Mouse (Mus musculus): ENCODE data around the gene Osbp2. TPM values are rescaled to one million over a fixed set of nuclear protein-coding genes. Genes with fewer than 3 reads are reported as not detected.

Osbp2 gene
- polyA plus RNA-seq, 1 experiment from 2014 or later: 0.25 TPM

- Histone ChIP-seq H3K36me3 (ENCODE audit: control insufficient read depth, insufficient read depth, low read length) (peaks cover 32% of the 10 kb centered on the region), H3K27ac (ENCODE audit: low read length) (no peak overlapping the region), H3K9ac (ENCODE audit: low read length) (no peak overlapping the region), H3K4me1 (ENCODE audit: control insufficient read depth, insufficient read depth, low read length) (no peaks in the 10 kb centered on the region), H3K9me3 (replicated peaks; ENCODE audit: control insufficient read depth, low read length) (no peaks in the 10 kb centered on the region), H3K27me3 (ENCODE audit: control insufficient read depth, insufficient read depth, low read length) (no peaks in the 10 kb centered on the region), H3K4me3 (replicated peaks; ENCODE audit: low read length) (no peak overlapping the region), H3K4me2 (ENCODE audit: low read depth, low read length) (no peak overlapping the region)
- WGBS: 73% methylated on average over 6 of the region's 6 CpGs
- no peak for ATAC-seq (ENCODE audit: insufficient read depth, low FRiP score)
These were observed 186.5 kb downstream of the Osbp2 start for GRCm38 (mm10) chr11:3677204-3677603.

- Histone ChIP-seq H3K9me3 (replicated peaks; ENCODE audit: control insufficient read depth, low read length) (no peaks in the 10 kb centered on the region), H3K9ac (ENCODE audit: low read length) (no peak overlapping the region), H3K27me3 (ENCODE audit: control insufficient read depth, insufficient read depth, low read length) (no peaks in the 10 kb centered on the region), H3K4me1 (ENCODE audit: control insufficient read depth, insufficient read depth, low read length) (no peaks in the 10 kb centered on the region), H3K4me2 (ENCODE audit: low read depth, low read length) (no peak overlapping the region), H3K27ac (ENCODE audit: low read length) (no peak overlapping the region), H3K36me3 (ENCODE audit: control insufficient read depth, insufficient read depth, low read length) (peaks cover 36% of the 10 kb centered on the region), H3K4me3 (replicated peaks; ENCODE audit: low read length) (no peak overlapping the region)
- ATAC-seq (ENCODE audit: insufficient read depth, low FRiP score): no peak
- WGBS: 87% methylated on average over 5 of the region's 5 CpGs
These were observed 187.3 kb downstream of the Osbp2 start for GRCm38 (mm10) chr11:3676423-3676822.

GRCm38 (mm10) chr11:3674545-3674944, 189.2 kb downstream of the Osbp2 start:
- Histone ChIP-seq H3K27ac (ENCODE audit: low read length) (no peak overlapping the region), H3K4me1 (ENCODE audit: control insufficient read depth, insufficient read depth, low read length) (no peaks in the 10 kb centered on the region), H3K9me3 (replicated peaks; ENCODE audit: control insufficient read depth, low read length) (no peaks in the 10 kb centered on the region), H3K36me3 (ENCODE audit: control insufficient read depth, insufficient read depth, low read length) (peaks cover 27% of the 10 kb centered on the region), H3K4me3 (replicated peaks; ENCODE audit: low read length) (no peak overlapping the region), H3K9ac (ENCODE audit: low read length) (no peak overlapping the region), H3K27me3 (ENCODE audit: control insufficient read depth, insufficient read depth, low read length) (no peaks in the 10 kb centered on the region), H3K4me2 (ENCODE audit: low read depth, low read length) (no peak overlapping the region)
- ATAC-seq (ENCODE audit: insufficient read depth, low FRiP score): no peak
- 82% methylated on average over 4 of the region's 4 CpGs for WGBS

GRCm38 (mm10) chr11:3671000-3671628, 192.6 kb downstream of the Osbp2 start:
- ATAC-seq (ENCODE audit: insufficient read depth, low FRiP score): no peak
- Histone ChIP-seq H3K4me3 (replicated peaks; ENCODE audit: low read length) (no peak overlapping the region), H3K27me3 (ENCODE audit: control insufficient read depth, insufficient read depth, low read length) (no peaks in the 10 kb centered on the region), H3K4me1 (ENCODE audit: control insufficient read depth, insufficient read depth, low read length) (no peaks in the 10 kb centered on the region), H3K9ac (ENCODE audit: low read length) (no peak overlapping the region), H3K4me2 (ENCODE audit: low read depth, low read length) (no peak overlapping the region), H3K27ac (ENCODE audit: low read length) (no peak overlapping the region), H3K36me3 (ENCODE audit: control insufficient read depth, insufficient read depth, low read length) (peaks cover 13% of the 10 kb centered on the region), H3K9me3 (replicated peaks; ENCODE audit: control insufficient read depth, low read length) (no peaks in the 10 kb centered on the region)
- 92% methylated on average over 1 of the region's 1 CpGs for WGBS

- no peak overlapping the region for H3K9ac ChIP-seq (ENCODE audit: low read length)
- no peak overlapping the region for H3K4me3 ChIP-seq (replicated peaks; ENCODE audit: low read length)
- no peaks in the 10 kb centered on the region for H3K4me1 ChIP-seq (ENCODE audit: control insufficient read depth, insufficient read depth, low read length)
- H3K27me3 ChIP-seq (ENCODE audit: control insufficient read depth, insufficient read depth, low read length): no peaks in the 10 kb centered on the region
- no peak overlapping the region for H3K4me2 ChIP-seq (ENCODE audit: low read depth, low read length)
- no peaks in the 10 kb centered on the region for H3K9me3 ChIP-seq (replicated peaks; ENCODE audit: control insufficient read depth, low read length)
- peaks cover 13% of the 10 kb centered on the region for H3K36me3 ChIP-seq (ENCODE audit: control insufficient read depth, insufficient read depth, low read length)
- ATAC-seq (ENCODE audit: insufficient read depth, low FRiP score): no peak
- H3K27ac ChIP-seq (ENCODE audit: low read length): no peak overlapping the region
These were observed 193.9 kb downstream of the Osbp2 start for GRCm38 (mm10) chr11:3669849-3670248.

GRCm38 (mm10) chr11:3668768-3669167, 194.9 kb downstream of the Osbp2 start:
- Histone ChIP-seq H3K27me3 (ENCODE audit: control insufficient read depth, insufficient read depth, low read length) (no peaks in the 10 kb centered on the region), H3K4me1 (ENCODE audit: control insufficient read depth, insufficient read depth, low read length) (no peaks in the 10 kb centered on the region), H3K4me2 (ENCODE audit: low read depth, low read length) (no peak overlapping the region), H3K27ac (ENCODE audit: low read length) (no peak overlapping the region), H3K9ac (ENCODE audit: low read length) (no peak overlapping the region), H3K4me3 (replicated peaks; ENCODE audit: low read length) (no peak overlapping the region), H3K36me3 (ENCODE audit: control insufficient read depth, insufficient read depth, low read length) (peaks cover 13% of the 10 kb centered on the region), H3K9me3 (replicated peaks; ENCODE audit: control insufficient read depth, low read length) (no peaks in the 10 kb centered on the region)
- no peak for ATAC-seq (ENCODE audit: insufficient read depth, low FRiP score)
- WGBS: 70% methylated on average over 2 of the region's 2 CpGs

GRCm38 (mm10) chr11:3667506-3667905, 196.2 kb downstream of the Osbp2 start:
- H3K9ac ChIP-seq (ENCODE audit: low read length): no peak overlapping the region
- H3K27me3 ChIP-seq (ENCODE audit: control insufficient read depth, insufficient read depth, low read length): no peaks in the 10 kb centered on the region
- no peak overlapping the region for H3K27ac ChIP-seq (ENCODE audit: low read length)
- 83% methylated on average over 3 of the region's 3 CpGs for WGBS
- no peak for ATAC-seq (ENCODE audit: insufficient read depth, low FRiP score)
- peaks cover 11% of the 10 kb centered on the region; the same call in 1 of the 2 replicates for H3K36me3 ChIP-seq (ENCODE audit: control insufficient read depth, insufficient read depth, low read length)
- H3K4me3 ChIP-seq (replicated peaks; ENCODE audit: low read length): no peak overlapping the region
- no peaks in the 10 kb centered on the region for H3K4me1 ChIP-seq (ENCODE audit: control insufficient read depth, insufficient read depth, low read length)
- H3K9me3 ChIP-seq (replicated peaks; ENCODE audit: control insufficient read depth, low read length): no peaks in the 10 kb centered on the region
- no peak overlapping the region for H3K4me2 ChIP-seq (ENCODE audit: low read depth, low read length)

- no peak overlapping the region for H3K4me3 ChIP-seq (replicated peaks; ENCODE audit: low read length)
- no peaks in the 10 kb centered on the region for H3K9me3 ChIP-seq (replicated peaks; ENCODE audit: control insufficient read depth, low read length)
- H3K36me3 ChIP-seq (ENCODE audit: control insufficient read depth, insufficient read depth, low read length): peaks cover 10% of the 10 kb centered on the region; the same call in 1 of the 2 replicates
- H3K4me2 ChIP-seq (ENCODE audit: low read depth, low read length): no peak overlapping the region
- 89% methylated on average over 2 of the region's 2 CpGs for WGBS
- H3K27ac ChIP-seq (ENCODE audit: low read length): no peak overlapping the region
- no peak overlapping the region for H3K9ac ChIP-seq (ENCODE audit: low read length)
- no peak for ATAC-seq (ENCODE audit: insufficient read depth, low FRiP score)
- H3K27me3 ChIP-seq (ENCODE audit: control insufficient read depth, insufficient read depth, low read length): no peaks in the 10 kb centered on the region
- H3K4me1 ChIP-seq (ENCODE audit: control insufficient read depth, insufficient read depth, low read length): no peaks in the 10 kb centered on the region
These were observed 201.7 kb downstream of the Osbp2 start for GRCm38 (mm10) chr11:3661964-3662363.

Data from stomach, embryonic 16.5 days (tissue).